Mouse (Mus musculus) heart, postnatal 14 days (tissue): Measurements from ENCODE around the gene Phospho2. TPM values are rescaled to one million over a fixed set of nuclear protein-coding genes. Genes with fewer than 3 reads are reported as not detected.
A peak's percentile ranks its signal among the peaks of the same experiment; 100 is the strongest.

Source experiments
- DNase-seq, 2 experiments: peaks; one replicate each; pipeline ENCODE4 v3.0.0; 2021 to 2022
- intact Hi-C: fragments of 180-260 bp; cut with DNase I; formaldehyde crosslinking; loops from one replicate; pipeline ENCODE4 v1.15.1; 2025
- total RNA-seq, 2 experiments: library from RNA; stranded (reverse); gene quantifications; 2 replicates each; pipeline ENCODE4 v1.2.3; 2021

The Phospho2 gene
- total RNA-seq, 2 experiments from 2014 or later, result 20.7 to 25.0 TPM

DNA sequence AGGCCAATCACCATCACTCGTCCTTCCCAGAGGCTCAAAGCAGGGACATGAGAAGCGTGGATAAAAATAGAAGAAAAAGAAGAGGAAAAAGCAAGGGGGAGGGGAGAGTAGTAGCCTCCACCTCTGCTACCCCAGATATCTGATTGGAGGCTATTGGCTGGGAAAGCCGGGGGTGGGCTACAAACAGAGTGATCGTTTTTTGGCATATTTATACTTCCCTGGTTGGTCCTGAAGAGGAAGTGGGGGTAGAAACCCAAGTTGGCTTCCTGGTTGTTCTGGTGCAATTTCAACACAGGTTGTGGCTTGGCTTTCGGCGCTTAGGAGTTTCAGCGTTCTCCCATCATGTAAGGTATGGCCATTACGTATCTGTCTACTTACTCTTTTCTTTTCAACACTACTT lies 32.3 kb downstream of the Phospho2 start, which contains the start of gene Klhl23:
Klhl23 (plus strand) TSS at position 234 of the 400 bp plus-strand sequence.
- intact Hi-C loops, result loop anchor here (5.0 kb wide), 1 partner anchor 41 kb away; the partner anchor contains the start of gene Ssb
- peak; percentile 12 to 35 for DNase-seq

DNA sequence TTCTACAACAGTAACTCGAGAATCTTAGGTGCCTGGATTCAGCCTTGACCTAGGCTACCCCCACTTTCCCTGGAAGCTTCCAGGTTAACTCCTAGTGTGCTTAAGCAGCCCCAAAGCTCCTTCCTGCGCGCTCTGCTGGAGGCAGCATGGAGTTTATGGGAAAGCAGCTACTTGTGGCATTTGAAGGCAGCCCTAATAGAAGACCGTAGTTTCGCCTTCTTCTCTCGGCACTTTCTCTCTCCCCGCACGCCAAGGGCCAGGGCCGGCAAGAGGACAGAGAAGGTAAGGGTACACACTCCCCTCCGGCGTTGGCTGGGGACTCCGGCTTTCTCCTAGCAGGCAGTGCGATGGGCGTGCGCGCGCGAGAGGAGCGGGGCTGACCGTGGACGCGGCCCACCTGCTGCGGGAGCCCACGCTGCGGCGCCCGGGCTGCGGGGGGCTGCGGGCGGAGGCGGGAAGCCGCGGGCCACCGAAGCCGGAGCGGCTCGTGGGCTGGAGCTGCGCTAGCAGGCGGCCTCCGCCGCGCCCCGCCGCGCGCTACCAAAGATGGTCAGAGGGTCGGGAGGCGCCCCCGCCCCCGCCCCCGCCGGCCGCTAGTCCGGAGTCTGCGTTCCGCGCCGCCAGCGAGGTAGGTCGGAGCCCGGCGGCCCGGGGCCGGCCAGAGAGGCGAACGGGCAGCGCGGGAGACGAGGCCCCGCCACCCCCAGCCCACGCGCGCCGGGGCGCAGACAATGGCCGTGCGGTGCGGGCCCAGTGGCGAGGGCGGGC lies 33.1 kb downstream of the Phospho2 start:
- intact Hi-C loops, result loop anchor here (5.0 kb wide), 1 partner anchor 40 kb away; the partner anchor contains the start of gene Ssb
- DNase-seq, result peak; percentile 58 to 62

DNA sequence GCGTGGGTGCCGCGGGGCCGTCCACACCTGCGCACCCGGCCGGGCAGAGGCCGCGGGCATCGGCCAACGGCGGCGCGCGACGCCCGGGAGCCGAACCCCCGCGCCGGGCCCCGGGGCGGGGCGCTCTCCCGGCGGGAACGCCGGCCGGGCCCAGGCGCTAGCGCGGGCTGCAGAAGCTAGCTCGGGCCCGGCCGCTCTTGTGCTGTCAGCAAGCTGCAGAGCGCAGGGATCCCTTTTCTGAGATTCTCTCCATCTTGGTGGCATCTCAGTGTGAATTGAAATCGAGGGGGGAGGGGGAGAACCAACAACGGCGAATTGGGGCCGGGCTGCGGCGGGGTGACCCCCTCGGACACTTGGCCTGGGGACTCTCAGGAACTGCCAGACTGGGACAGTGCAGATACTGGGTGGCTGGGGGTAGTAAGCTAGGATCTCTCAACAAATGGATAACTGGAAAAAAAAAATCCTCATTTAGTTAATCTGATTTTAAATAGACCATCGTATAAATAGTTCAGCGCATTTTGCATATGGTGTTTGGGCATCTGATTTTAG lies 33.8 kb downstream of the Phospho2 start:
- no peak for DNase-seq
- intact Hi-C loops, result loop anchor here (5.0 kb wide), 1 partner anchor 39 kb away; the partner anchor contains the start of gene Ssb

DNA sequence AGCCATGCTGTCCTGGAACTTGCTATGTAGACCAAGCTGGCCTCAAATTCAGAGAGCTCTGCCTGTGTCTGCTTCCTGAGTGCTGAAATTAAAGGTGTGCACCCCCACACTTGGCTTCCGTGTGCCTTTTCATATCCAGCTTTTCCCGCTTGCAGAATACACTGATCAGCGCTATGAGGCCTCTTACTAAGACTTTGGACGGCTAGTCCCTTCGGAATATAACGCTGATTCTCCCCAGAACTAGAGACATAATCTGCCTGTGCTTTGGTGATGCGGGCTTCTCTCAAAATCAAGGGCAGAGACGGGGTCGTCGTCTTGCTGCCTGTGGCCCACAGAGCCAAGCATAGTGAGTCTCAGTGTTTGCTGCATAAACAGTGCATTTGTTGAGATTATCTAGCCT lies 36.5 kb downstream of the Phospho2 start:
- intact Hi-C loops, result no loop called here
- DNase-seq, result no peak

DNA sequence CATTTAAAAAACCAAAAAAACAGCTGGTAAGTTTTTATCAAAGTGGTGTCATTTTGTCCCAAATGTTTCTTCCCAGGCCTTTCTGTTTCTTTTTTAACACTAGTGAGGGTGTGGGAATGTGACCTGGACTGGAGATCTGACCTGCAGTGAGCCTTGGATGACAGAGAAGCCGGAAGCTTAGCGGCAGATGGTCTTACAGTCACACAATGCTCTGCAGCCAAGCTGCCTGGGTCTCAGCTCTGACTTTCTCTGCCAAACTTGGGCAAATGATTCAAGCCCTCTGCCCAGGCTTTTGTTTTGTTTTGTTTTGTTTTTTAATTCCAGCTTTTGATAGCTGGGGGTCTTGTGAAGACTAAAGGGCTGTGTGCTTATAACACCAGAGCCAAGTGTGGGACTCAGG lies 37.0 kb downstream of the Phospho2 start:
- intact Hi-C loops, result no loop called here
- DNase-seq, result peak in 1 of 2 experiments; percentile 19

DNA sequence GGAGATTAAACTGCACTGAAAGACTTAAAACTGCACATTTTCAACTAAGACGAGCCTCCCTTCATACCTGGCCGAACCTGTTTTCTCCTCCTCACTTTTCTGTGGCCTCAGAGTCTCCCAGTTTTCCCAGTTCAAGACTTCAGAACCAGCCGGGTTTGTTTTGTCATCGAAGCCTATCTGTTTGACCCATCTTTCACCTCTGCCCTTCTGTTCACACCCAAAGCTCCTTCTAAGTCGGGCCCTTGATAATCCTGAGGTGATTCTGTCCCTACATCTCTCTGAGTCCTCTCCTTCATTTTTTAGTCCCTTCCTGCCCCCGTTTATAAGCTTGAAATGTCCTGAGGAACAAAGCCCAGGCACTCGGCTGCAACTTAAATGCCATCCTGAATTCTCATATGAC lies 38.6 kb downstream of the Phospho2 start:
- intact Hi-C loops, result no loop called here
- no peak for DNase-seq

DNA sequence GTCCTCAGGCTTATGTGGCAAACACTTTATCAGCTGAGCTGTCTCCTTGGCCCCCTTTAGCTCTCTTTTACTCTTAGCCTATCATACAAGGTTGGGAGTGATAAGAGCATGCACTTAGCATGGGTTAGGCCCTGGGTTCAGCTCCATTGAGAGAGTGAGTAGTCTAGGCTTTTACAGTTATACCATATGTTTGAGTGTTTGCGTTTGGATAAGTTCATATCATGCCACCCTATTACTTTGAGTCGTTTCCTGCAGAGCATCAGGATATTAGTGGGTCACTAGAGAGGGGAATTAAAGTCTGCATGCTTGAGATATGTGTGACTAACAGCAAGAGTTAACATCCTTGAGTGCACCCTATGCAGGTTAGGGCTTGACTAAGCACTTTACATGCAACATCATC lies 40.3 kb downstream of the Phospho2 start:
- intact Hi-C loops, result no loop called here
- DNase-seq, result no peak

DNA sequence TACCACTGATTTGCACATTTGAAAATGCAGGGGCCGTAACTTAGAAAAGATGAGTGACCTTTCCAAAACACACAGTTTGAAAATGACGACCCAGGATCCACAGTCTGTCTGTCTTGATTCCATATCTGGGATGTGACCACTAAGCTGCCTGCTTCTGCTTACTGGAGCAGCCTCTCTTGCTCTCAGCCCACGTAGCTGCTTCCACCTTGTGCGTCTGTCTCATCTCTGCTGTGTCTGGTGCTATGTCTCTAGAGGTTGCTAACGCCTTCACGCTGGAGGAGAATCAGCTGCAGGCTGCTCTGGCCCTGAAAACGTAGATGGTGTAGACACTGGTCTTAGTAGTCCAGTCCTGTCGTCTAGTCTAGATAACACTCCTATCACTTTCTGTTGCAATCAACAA lies 40.7 kb downstream of the Phospho2 start:
- intact Hi-C loops, result no loop called here
- DNase-seq, result no peak

DNA sequence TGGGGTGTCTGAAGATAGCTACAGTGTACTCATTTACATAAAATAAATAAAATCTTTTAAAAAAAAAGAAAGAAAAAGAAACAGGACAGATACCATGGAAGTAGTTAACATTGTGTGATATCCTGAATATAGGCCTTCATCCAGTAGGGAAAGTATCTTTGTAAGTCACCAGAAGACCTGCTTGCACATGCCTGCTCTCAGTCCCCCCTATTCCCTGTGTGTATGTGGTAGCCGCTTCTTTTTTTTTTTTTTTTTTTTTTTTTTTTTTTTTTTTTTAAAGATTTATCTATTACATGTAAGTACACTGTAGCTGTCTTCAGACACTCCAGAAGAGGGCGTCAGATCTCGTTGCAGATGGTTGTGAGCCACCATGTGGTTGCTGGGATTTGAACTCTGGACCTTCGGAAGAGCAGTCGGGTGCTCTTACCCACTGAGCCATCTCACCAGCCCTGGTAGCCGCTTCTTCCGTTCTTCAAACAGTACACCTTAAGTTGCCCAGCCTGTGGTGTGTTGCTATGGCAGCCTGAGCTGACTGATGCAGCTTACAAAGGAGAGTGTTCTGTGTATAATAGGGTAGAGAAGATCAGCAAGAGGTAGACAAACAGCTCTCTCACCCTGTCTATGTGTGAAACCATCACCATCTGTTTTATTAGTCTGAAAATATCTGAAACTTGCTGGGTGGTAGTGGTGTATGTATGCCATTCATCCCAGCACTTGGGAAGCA lies 48.0 kb downstream of the Phospho2 start:
- intact Hi-C loops, result no loop called here
- no peak for DNase-seq

DNA sequence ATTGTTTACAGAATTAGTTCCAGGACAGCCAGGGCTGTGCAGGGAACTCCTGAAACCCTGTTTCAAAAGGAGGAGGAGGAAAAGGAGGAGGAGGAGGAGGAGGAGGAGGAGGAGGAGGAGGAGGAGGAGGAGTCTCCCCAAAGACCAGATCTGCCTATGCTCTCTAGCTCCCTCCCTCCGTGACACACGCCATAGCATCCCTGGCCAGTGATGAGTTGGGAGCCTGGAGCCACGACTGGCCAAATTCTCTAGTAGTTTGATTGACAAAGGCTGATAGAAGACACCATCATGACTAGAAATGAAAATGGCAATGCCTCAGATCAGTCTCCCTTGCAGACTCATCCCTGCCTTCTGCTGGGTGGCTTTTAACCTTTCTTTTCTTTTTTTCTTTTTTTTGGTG lies 48.6 kb downstream of the Phospho2 start:
- intact Hi-C loops, result no loop called here

DNA sequence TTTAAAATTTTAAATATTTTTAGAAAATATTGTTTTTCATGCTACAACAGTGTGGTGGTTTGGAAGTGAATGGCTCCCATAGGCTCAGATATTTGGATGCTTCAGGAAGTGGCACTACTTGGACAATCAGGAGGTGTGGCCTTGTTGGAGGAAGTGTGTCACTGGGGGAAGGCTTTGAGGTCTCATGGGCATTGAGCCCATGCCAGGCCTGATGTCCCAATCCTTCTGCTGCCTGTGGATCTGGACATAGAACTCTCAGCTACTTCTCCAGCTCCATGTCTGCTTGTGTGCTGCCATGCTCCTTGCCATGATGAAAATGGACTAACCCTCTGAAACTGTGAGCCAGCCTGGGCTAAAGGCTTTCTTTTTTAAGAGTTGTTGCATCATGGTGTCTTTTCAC lies 49.3 kb downstream of the Phospho2 start:
- no peak for DNase-seq
- intact Hi-C loops, result no loop called here

More for the DNA sequence above, 48.6 kb downstream of the Phospho2 start:
- DNase-seq, result no peak

DNA sequence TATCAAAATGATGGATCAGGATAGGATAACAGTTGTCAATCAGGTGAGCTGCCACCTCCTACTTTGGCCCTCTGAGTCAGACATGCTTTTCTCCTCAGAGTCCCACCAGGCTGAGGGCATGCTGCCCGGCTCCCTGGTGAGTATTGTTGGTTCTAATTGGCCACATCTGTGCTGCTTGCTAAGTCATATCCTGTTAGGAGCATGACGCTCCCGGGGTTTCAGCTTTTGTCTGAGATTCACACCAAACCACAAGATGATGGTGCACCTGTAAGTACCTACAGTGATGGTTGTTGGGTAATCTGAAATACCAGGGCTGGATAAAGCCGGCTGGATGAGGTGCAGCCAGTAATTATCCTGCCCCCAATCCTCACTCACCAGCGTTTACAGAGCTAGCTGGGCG lies 50.8 kb downstream of the Phospho2 start:
- intact Hi-C loops, result no loop called here
- DNase-seq, result no peak

DNA sequence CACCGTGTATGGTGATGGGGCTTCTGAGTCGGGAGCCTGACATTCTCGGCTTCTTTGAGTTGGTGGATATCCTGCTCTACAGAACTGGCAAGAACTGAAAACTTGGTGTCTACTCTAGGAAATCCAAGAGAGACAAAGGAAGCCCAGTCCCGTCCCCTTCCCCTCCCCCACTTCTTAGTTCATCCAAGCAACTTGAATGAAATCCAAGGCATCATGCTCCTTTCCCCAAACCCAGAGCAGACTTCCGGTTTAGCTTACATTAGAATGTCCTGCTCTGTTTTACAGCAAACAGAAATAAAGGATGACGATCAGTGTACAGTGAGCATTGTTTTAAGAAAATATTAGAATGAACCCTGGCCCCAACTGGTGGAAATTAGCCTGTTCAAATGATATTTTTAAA lies 59.8 kb downstream of the Phospho2 start:
- intact Hi-C loops, result no loop called here
- DNase-seq, result peak in 1 of 2 experiments; percentile 16

Other genes with a start within 250 kb of the Phospho2 start
- 1 to 10 TPM; 1.4 to 1.8 TPM for gene Lrp2, start 203.6 kb upstream of the Phospho2 start, total RNA-seq
- gene Bbs5, start 142.5 kb upstream of the Phospho2 start, total RNA-seq, result 1 to 10 TPM; 4.3 to 5.0 TPM
- gene Klhl41, start 119.5 kb upstream of the Phospho2 start, total RNA-seq, result 10 to 100 TPM; 60.5 to 62.0 TPM
- 10 to 100 TPM; 29.7 to 30.5 TPM for gene Fastkd1, start 76.1 kb upstream of the Phospho2 start, total RNA-seq
- gene Ppig, start 67.1 kb upstream of the Phospho2 start, total RNA-seq, result 10 to 100 TPM; 44.0 to 44.9 TPM
- under 1 TPM; 0.29 to 0.66 TPM for gene Ccdc173, start within 50 bp of the Phospho2 start, total RNA-seq
- 10 to 100 TPM; 41.1 to 42.8 TPM for gene Klhl23, start 32.3 kb downstream of the Phospho2 start, total RNA-seq
- 10 to 100 TPM; 69.4 to 74.7 TPM for gene Ssb, start 71.9 kb downstream of the Phospho2 start, total RNA-seq
- gene Mettl5, start 96.0 kb downstream of the Phospho2 start, total RNA-seq, result 10 to 100 TPM; 19.1 to 20.2 TPM
- gene Ubr3, start 107.6 kb downstream of the Phospho2 start, total RNA-seq, result 100 to 1,000 TPM; 110 to 118 TPM
- gene Myo3b, start 249.5 kb downstream of the Phospho2 start, total RNA-seq, result under 1 TPM in 1 of 2 experiments, not detected in 1; 0.05 TPM